Mouse (Mus musculus) myocyte (in vitro differentiated cells): ENCODE results near the gene Atoh7. TPM values are rescaled to one million over a fixed set of nuclear protein-coding genes. Genes with fewer than 3 reads are reported as not detected.

Experiments
- H3K27me3 ChIP-seq: one replicate; pipeline ENCODE4 v1.6.1; 2011; ENCODE audit not compliant: control insufficient read depth, insufficient read depth, insufficient read length
- H3K36me3 ChIP-seq: one replicate; pipeline ENCODE4 v1.6.1; 2011; ENCODE audit not compliant: control insufficient read depth, insufficient read depth
- H3K4me2 ChIP-seq: one replicate; pipeline ENCODE4 v1.6.1; 2011; ENCODE audit warnings: low read depth, control low read depth
- H3K4me3 ChIP-seq: one replicate; pipeline ENCODE4 v1.5.1; 2011; ENCODE audit warnings: mild to moderate bottlenecking, control low read depth, moderate library complexity
- H3K79me2 ChIP-seq: one replicate; pipeline ENCODE4 v1.6.1; 2011; ENCODE audit not compliant: control insufficient read depth, insufficient read depth
- H3ac ChIP-seq: one replicate; pipeline ENCODE4 v1.6.1; 2011; ENCODE audit not compliant: control insufficient read depth, insufficient read length
- CEBPB ChIP-seq: IDR thresholded peaks from 2 replicates; pipeline ENCODE4 v1.6.1; 2011; ENCODE audit warnings: mild to moderate bottlenecking, moderate library complexity; ENCODE audit not compliant: poor library complexity, insufficient read depth, severe bottlenecking
- E2F4 ChIP-seq: IDR thresholded peaks from one replicate; pipeline ENCODE4 v1.6.1; 2011; ENCODE audit warnings: mild to moderate bottlenecking, control low read depth, moderate library complexity; ENCODE audit not compliant: insufficient read depth
- MAX ChIP-seq: IDR thresholded peaks from one replicate; pipeline ENCODE4 v1.6.1; 2011; ENCODE audit warnings: low read depth, mild to moderate bottlenecking, control low read depth
- MYOD1 ChIP-seq, 3 experiments: IDR thresholded peaks; one replicate each; pipeline ENCODE4 v1.6.1; 2011; ENCODE audit warnings: control low read depth in 2 of 3, low read depth in 2 of 3, mild to moderate bottlenecking in 2 of 3, moderate library complexity in 1 of 3; ENCODE audit not compliant: insufficient read length in 2 of 3, control insufficient read depth in 1 of 3
- MYOG ChIP-seq, 3 experiments: IDR thresholded peaks; one replicate each; pipeline ENCODE4 v1.6.1; 2011; ENCODE audit warnings: control low read depth in 2 of 3, low read depth in 2 of 3, mild to moderate bottlenecking in 2 of 3; ENCODE audit not compliant: insufficient read length in 2 of 3, control insufficient read depth in 1 of 3, insufficient read depth in 1 of 3
- POLR2A ChIP-seq: IDR thresholded peaks from one replicate; pipeline ENCODE4 v1.6.1; 2011; ENCODE audit warnings: low read depth, mild to moderate bottlenecking, control low read depth, moderate library complexity; ENCODE audit not compliant: insufficient read length
- POLR2AphosphoS2 ChIP-seq: IDR thresholded peaks from one replicate; pipeline ENCODE4 v1.6.1; 2011; ENCODE audit warnings: low read depth, control low read depth; ENCODE audit not compliant: insufficient read length
- REST ChIP-seq: IDR thresholded peaks from one replicate; pipeline ENCODE4 v1.6.1; 2011; ENCODE audit warnings: mild to moderate bottlenecking, control low read depth, moderate library complexity; ENCODE audit not compliant: insufficient read depth, insufficient read length
- SRF ChIP-seq: IDR thresholded peaks from one replicate; pipeline ENCODE4 v1.6.1; 2011; ENCODE audit warnings: low read depth; ENCODE audit not compliant: control insufficient read depth, insufficient read length
- TCF12 ChIP-seq: IDR thresholded peaks from one replicate; pipeline ENCODE4 v1.6.1; 2011; ENCODE audit warnings: mild to moderate bottlenecking, control low read depth; ENCODE audit not compliant: poor library complexity, insufficient read depth, severe bottlenecking
- TCF3 ChIP-seq: IDR thresholded peaks from one replicate; pipeline ENCODE4 v1.6.1; 2011; ENCODE audit warnings: low read depth, control low read depth; ENCODE audit not compliant: insufficient read length
- USF1 ChIP-seq: IDR thresholded peaks from one replicate; pipeline ENCODE4 v1.6.1; 2011; ENCODE audit warnings: low read depth, mild to moderate bottlenecking, control low read depth, moderate library complexity
- polyA plus RNA-seq: library from polyadenylated mRNA; unstranded; fragments of >200 nt; fragmentation: generic; extraction: Trizol; gene quantifications from one replicate; pipeline ENCODE4 v1.2.1, GENCODE M21; 2012; ENCODE audit warnings: missing spikeins

The Atoh7 gene
- polyA plus RNA-seq, 1 experiment = not detected

DNA sequence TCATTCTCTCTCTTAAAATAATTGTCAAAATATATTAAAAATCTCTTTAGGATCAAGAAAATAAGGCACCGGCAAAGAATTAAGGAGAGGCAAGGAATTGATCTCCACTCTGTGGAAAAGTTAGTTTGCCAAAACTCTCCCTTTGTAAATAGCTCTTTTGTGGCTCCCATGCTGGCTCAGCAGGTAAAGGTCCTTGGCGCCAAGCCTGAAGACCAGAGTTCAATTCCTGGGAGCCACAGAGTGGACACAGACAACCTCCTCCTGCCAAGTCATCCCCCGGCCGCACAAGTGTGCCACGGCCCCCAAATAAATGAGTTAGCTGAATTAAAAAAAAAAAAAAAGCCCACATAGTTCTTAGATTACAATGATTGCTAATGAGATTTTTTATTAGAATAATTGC is 36.8 kb upstream of the Atoh7 start:
- TF ChIP-seq E2F4 (no peak), CEBPB (no peak), POLR2A (no peak), TCF12 (no peak), REST (no peak), MYOG (IDR thresholded peaks at IDR 0.05; ENCODE audit: control insufficient read depth in 1 of 3, insufficient read depth in 1 of 3, insufficient read length in 2 of 3, low read depth in 2 of 3) (no peak), TCF3 (no peak), SRF (no peak), USF1 (no peak), MAX (no peak), MYOD1 (IDR thresholded peaks at IDR 0.05; ENCODE audit: control insufficient read depth in 1 of 3, insufficient read length in 2 of 3, low read depth in 2 of 3) (no peak), POLR2AphosphoS2 (no peak)
- no peak overlapping the region for H3K4me2 ChIP-seq
- H3K79me2 ChIP-seq = no peaks in the 10 kb centered on the region
- no peak overlapping the region for H3ac ChIP-seq
- H3K4me3 ChIP-seq = no peak overlapping the region
- no peaks in the 10 kb centered on the region for H3K36me3 ChIP-seq
- H3K27me3 ChIP-seq = peaks cover 33% of the 10 kb centered on the region

DNA sequence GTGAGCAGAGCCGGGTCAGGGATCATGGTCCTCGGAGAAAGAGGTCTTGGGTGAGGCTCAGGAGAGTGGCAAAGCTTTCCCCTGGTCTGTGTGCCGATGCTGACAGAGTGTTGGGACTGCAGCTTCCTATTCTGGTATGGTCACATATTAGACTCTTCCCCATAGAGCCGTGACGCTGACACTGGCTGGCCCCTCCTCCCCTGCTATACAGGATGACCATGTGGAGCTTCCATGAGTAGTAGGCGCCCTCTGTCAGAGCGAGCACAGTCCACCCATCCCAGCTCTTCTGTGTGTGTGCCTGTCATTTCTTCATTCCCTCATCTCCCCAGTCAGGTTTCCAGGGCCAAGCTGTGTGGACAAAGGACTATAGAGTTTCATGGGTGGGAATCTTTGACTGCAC is 36.1 kb upstream of the Atoh7 start:
- no peak for TF ChIP-seq MAX
- no peak for TF ChIP-seq TCF12
- TF ChIP-seq E2F4 = no peak
- no peak for TF ChIP-seq MYOG (IDR thresholded peaks at IDR 0.05; ENCODE audit: control insufficient read depth in 1 of 3, insufficient read depth in 1 of 3, insufficient read length in 2 of 3, low read depth in 2 of 3)
- no peak for TF ChIP-seq MYOD1 (IDR thresholded peaks at IDR 0.05; ENCODE audit: control insufficient read depth in 1 of 3, insufficient read length in 2 of 3, low read depth in 2 of 3)
- TF ChIP-seq USF1 = no peak
- TF ChIP-seq CEBPB = no peak
- no peak for TF ChIP-seq POLR2A
- no peak for TF ChIP-seq REST

DNA sequence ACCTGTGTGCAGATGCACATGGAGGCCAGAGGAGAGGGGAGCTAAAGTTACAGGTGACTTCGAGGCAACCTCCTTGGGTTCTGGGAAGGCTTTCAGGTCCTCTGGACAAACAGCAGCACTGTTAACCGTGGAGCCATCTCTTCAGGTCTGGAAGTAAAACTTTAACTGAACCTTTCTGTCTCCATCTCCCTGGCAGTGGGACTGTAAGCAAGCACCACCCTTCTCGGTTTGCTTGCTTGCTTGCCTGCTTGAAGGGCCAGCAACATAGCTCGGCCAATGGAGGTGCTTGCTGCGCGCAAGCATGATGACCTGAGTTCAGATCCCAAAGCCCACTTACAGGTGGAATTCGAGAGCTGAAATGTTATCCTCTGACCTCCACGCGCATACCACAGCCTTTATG is 34.9 kb upstream of the Atoh7 start:
- no peaks in the 10 kb centered on the region for H3K36me3 ChIP-seq
- no peaks in the 10 kb centered on the region for H3K79me2 ChIP-seq
- H3ac ChIP-seq = no peak overlapping the region
- no peak for TF ChIP-seq USF1
- no peak for TF ChIP-seq REST
- TF ChIP-seq TCF3 = no peak
- TF ChIP-seq MAX = no peak
- no peak overlapping the region for H3K4me2 ChIP-seq
- no peak overlapping the region for H3K4me3 ChIP-seq
- H3K27me3 ChIP-seq = peaks cover 33% of the 10 kb centered on the region

More for the DNA sequence above, 36.1 kb upstream of the Atoh7 start:
- Histone ChIP-seq H3K79me2 (no peaks in the 10 kb centered on the region), H3K4me3 (no peak overlapping the region), H3K36me3 (no peaks in the 10 kb centered on the region), H3ac (no peak overlapping the region), H3K4me2 (no peak overlapping the region), H3K27me3 (peaks cover 33% of the 10 kb centered on the region)

DNA sequence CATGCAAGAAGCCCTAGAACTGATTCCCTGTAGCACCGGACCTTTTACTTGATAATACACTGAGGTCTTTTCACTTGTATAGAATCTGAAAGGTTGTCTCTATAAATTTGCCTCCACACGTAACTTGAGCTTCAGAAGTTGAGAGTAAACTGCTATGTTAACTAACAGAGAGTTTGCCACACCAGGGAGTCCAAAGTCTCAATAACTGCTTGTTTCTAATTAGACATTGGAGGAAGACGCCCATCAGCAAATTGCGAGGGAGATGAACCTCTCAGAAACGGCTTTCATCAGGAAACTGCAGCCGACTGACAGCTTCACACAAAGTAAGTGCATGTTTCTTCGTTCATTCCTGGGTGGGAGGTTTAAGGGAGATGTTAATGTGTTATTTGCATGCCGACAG is 33.9 kb upstream of the Atoh7 start:
- Histone ChIP-seq H3ac (no peak overlapping the region), H3K4me3 (no peak overlapping the region), H3K27me3 (peaks cover 33% of the 10 kb centered on the region), H3K79me2 (no peaks in the 10 kb centered on the region), H3K4me2 (no peak overlapping the region), H3K36me3 (no peaks in the 10 kb centered on the region)
- TF ChIP-seq MYOG (IDR thresholded peaks at IDR 0.05; ENCODE audit: control insufficient read depth in 1 of 3, insufficient read depth in 1 of 3, insufficient read length in 2 of 3, low read depth in 2 of 3) (no peak), SRF (no peak), TCF3 (no peak), REST (no peak), POLR2AphosphoS2 (no peak), MAX (no peak), CEBPB (no peak), USF1 (no peak), TCF12 (no peak), E2F4 (no peak), MYOD1 (IDR thresholded peaks at IDR 0.05; ENCODE audit: control insufficient read depth in 1 of 3, insufficient read length in 2 of 3, low read depth in 2 of 3) (no peak), POLR2A (no peak)

DNA sequence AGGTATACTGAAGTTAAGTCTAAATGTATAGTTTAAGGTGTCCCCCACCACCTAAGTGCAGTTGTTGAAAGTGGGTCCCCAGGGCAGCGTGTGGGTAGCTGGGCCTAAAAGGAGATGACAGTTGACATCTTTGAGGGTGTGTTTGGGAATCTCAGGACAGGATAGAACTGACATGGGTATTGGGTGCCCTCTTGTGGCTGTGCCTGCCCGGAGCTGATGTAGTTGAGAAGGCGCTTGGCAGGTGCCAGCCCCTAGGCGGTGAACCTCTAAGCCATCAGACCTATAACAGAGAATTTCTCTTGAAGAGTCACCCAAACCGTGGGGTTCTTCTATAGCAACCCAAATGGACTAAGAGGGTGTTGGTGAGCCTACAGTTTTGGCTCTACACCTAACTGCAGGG is 33.5 kb upstream of the Atoh7 start:
- no peak overlapping the region for H3K4me3 ChIP-seq
- no peaks in the 10 kb centered on the region for H3K36me3 ChIP-seq
- no peaks in the 10 kb centered on the region for H3K79me2 ChIP-seq
- no peak for TF ChIP-seq TCF3
- TF ChIP-seq E2F4 = no peak
- TF ChIP-seq MYOG (IDR thresholded peaks at IDR 0.05; ENCODE audit: control insufficient read depth in 1 of 3, insufficient read depth in 1 of 3, insufficient read length in 2 of 3, low read depth in 2 of 3) = no peak
- no peak for TF ChIP-seq USF1
- TF ChIP-seq MYOD1 (IDR thresholded peaks at IDR 0.05; ENCODE audit: control insufficient read depth in 1 of 3, insufficient read length in 2 of 3, low read depth in 2 of 3) = peak in 1 of 3 experiments; percentile 27
- H3K27me3 ChIP-seq = peaks cover 33% of the 10 kb centered on the region
- no peak overlapping the region for H3ac ChIP-seq
- H3K4me2 ChIP-seq = no peak overlapping the region
